Mouse (Mus musculus): ENCODE data around the gene Sgk2. TPM values are rescaled to one million over a fixed set of nuclear protein-coding genes. Genes with fewer than 3 reads are reported as not detected.
A peak's percentile ranks its signal among the peaks of the same experiment; 100 is the strongest.

Gene Sgk2
- polyA plus RNA-seq, 1 experiment from 2014 or later = 9.4 TPM

- Histone ChIP-seq H3K9ac (replicated peaks) (no peak overlapping the region), H3K36me3 (replicated peaks; ENCODE audit: insufficient read depth, low read length) (peaks cover 13% of the 10 kb centered on the region), H3K4me3 (ENCODE audit: low read depth, low read length) (no peak overlapping the region), H3K9me3 (ENCODE audit: low read length) (no peaks in the 10 kb centered on the region), H3K4me2 (ENCODE audit: low read depth, low read length) (no peak overlapping the region), H3K27me3 (ENCODE audit: insufficient read depth, low read length) (no peaks in the 10 kb centered on the region), H3K4me1 (ENCODE audit: insufficient read depth) (peaks cover 9% of the 10 kb centered on the region; the same call in 1 of the 2 replicates), H3K27ac (ENCODE audit: low read depth) (no peak overlapping the region)
- 69% methylated on average over 2 of the region's 2 CpGs for WGBS (ENCODE audit: insufficient replicate concordance)
- DNase-seq = no peak
- ATAC-seq = no peak
- TF ChIP-seq EP300 (IDR thresholded peaks at IDR 0.05; ENCODE audit: low read depth) (no peak), CTCF (IDR thresholded peaks at IDR 0.05; ENCODE audit: low read depth) (no peak)
Measured at GRCm38 (mm10) chr2:163049116-163049515, 62.0 kb downstream of the Sgk2 start.

- 62% methylated on average over 1 of the region's 1 CpGs for WGBS (ENCODE audit: insufficient replicate concordance)
- DNase-seq (no peak), ATAC-seq (no peak)
- no peak for TF ChIP-seq CTCF (IDR thresholded peaks at IDR 0.05; ENCODE audit: low read depth)
- TF ChIP-seq EP300 (IDR thresholded peaks at IDR 0.05; ENCODE audit: low read depth) = no peak
- Histone ChIP-seq H3K9me3 (ENCODE audit: low read length) (no peaks in the 10 kb centered on the region), H3K27ac (ENCODE audit: low read depth) (no peak overlapping the region), H3K36me3 (replicated peaks; ENCODE audit: insufficient read depth, low read length) (no peaks in the 10 kb centered on the region), H3K4me3 (ENCODE audit: low read depth, low read length) (no peak overlapping the region), H3K4me1 (ENCODE audit: insufficient read depth) (peaks cover 29% of the 10 kb centered on the region), H3K9ac (replicated peaks) (no peak overlapping the region), H3K4me2 (ENCODE audit: low read depth, low read length) (no peak overlapping the region), H3K27me3 (ENCODE audit: insufficient read depth, low read length) (no peaks in the 10 kb centered on the region)
Measured at GRCm38 (mm10) chr2:163051691-163052090, 64.6 kb downstream of the Sgk2 start.

GRCm38 (mm10) chr2:163052101-163052500, 65.0 kb downstream of the Sgk2 start:
- DNase-seq (no peak), ATAC-seq (no peak)
- no peaks in the 10 kb centered on the region for H3K36me3 ChIP-seq (replicated peaks; ENCODE audit: insufficient read depth, low read length)
- H3K27ac ChIP-seq (ENCODE audit: low read depth) = no peak overlapping the region
- no peak overlapping the region for H3K4me3 ChIP-seq (ENCODE audit: low read depth, low read length)
- H3K27me3 ChIP-seq (ENCODE audit: insufficient read depth, low read length) = no peaks in the 10 kb centered on the region
- no peaks in the 10 kb centered on the region for H3K9me3 ChIP-seq (ENCODE audit: low read length)
- no peak overlapping the region for H3K4me2 ChIP-seq (ENCODE audit: low read depth, low read length)
- WGBS (ENCODE audit: insufficient replicate concordance) = 53% methylated on average over 4 of the region's 4 CpGs
- H3K4me1 ChIP-seq (ENCODE audit: insufficient read depth) = peaks cover 33% of the 10 kb centered on the region
- H3K9ac ChIP-seq (replicated peaks) = no peak overlapping the region
- TF ChIP-seq CTCF (IDR thresholded peaks at IDR 0.05; ENCODE audit: low read depth) (no peak), EP300 (IDR thresholded peaks at IDR 0.05; ENCODE audit: low read depth) (no peak)

GRCm38 (mm10) chr2:163052826-163053225, 65.7 kb downstream of the Sgk2 start:
- WGBS (ENCODE audit: insufficient replicate concordance) = 76% methylated on average over 4 of the region's 4 CpGs
- no peak for TF ChIP-seq CTCF (IDR thresholded peaks at IDR 0.05; ENCODE audit: low read depth)
- no peak for TF ChIP-seq EP300 (IDR thresholded peaks at IDR 0.05; ENCODE audit: low read depth)
- ATAC-seq (no peak), DNase-seq (no peak)
- peaks cover 38% of the 10 kb centered on the region for H3K4me1 ChIP-seq (ENCODE audit: insufficient read depth)
- no peaks in the 10 kb centered on the region for H3K27me3 ChIP-seq (ENCODE audit: insufficient read depth, low read length)
- H3K4me3 ChIP-seq (ENCODE audit: low read depth, low read length) = no peak overlapping the region
- H3K36me3 ChIP-seq (replicated peaks; ENCODE audit: insufficient read depth, low read length) = no peaks in the 10 kb centered on the region
- H3K9ac ChIP-seq (replicated peaks) = no peak overlapping the region
- no peak overlapping the region for H3K4me2 ChIP-seq (ENCODE audit: low read depth, low read length)
- H3K9me3 ChIP-seq (ENCODE audit: low read length) = no peaks in the 10 kb centered on the region
- H3K27ac ChIP-seq (ENCODE audit: low read depth) = no peak overlapping the region

GRCm38 (mm10) chr2:163054335-163054840, 67.3 kb downstream of the Sgk2 start, which contains the start of gene Mybl2:
TSS of gene Mybl2 (plus strand) at chr2:163054687.
- H3K27ac ChIP-seq (ENCODE audit: low read depth) = peak within 1 kb of the TSS; percentile 71
- WGBS (ENCODE audit: insufficient replicate concordance) = under 1% methylated on average over 47 of the region's 48 CpGs
- ATAC-seq (peak; percentile 99), DNase-seq (peak; percentile 97)
- TF ChIP-seq EP300 (IDR thresholded peaks at IDR 0.05; ENCODE audit: low read depth) (no peak), CTCF (IDR thresholded peaks at IDR 0.05; ENCODE audit: low read depth) (no peak)
- no peaks in the 10 kb centered on the region for H3K36me3 ChIP-seq (replicated peaks; ENCODE audit: insufficient read depth, low read length)
- no peaks in the 10 kb centered on the region for H3K9me3 ChIP-seq (ENCODE audit: low read length)
- H3K4me2 ChIP-seq (ENCODE audit: low read depth, low read length) = peak within 1 kb of the TSS; percentile 99
- peaks cover 37% of the 10 kb centered on the region for H3K4me1 ChIP-seq (ENCODE audit: insufficient read depth)
- peak within 1 kb of the TSS; percentile 76 for H3K4me3 ChIP-seq (ENCODE audit: low read depth, low read length)
- H3K9ac ChIP-seq (replicated peaks) = peak within 1 kb of the TSS; percentile 74
- H3K27me3 ChIP-seq (ENCODE audit: insufficient read depth, low read length) = no peaks in the 10 kb centered on the region

GRCm38 (mm10) chr2:163054891-163055494, 67.9 kb downstream of the Sgk2 start:
- peak; percentile 32 for ATAC-seq
- H3K9me3 ChIP-seq (ENCODE audit: low read length) = no peaks in the 10 kb centered on the region
- H3K36me3 ChIP-seq (replicated peaks; ENCODE audit: insufficient read depth, low read length) = no peaks in the 10 kb centered on the region
- peak; percentile 53 for DNase-seq
- H3K27me3 ChIP-seq (ENCODE audit: insufficient read depth, low read length) = no peaks in the 10 kb centered on the region
- peak overlapping the region; percentile 76 for H3K4me3 ChIP-seq (ENCODE audit: low read depth, low read length)
- peak overlapping the region; percentile 74 for H3K9ac ChIP-seq (replicated peaks)
- peaks cover 37% of the 10 kb centered on the region for H3K4me1 ChIP-seq (ENCODE audit: insufficient read depth)
- WGBS (ENCODE audit: insufficient replicate concordance) = 2% methylated on average over 38 of the region's 38 CpGs
- H3K4me2 ChIP-seq (ENCODE audit: low read depth, low read length) = peak overlapping the region; percentile 99
- H3K27ac ChIP-seq (ENCODE audit: low read depth) = peak overlapping the region; percentile 71
- TF ChIP-seq CTCF (IDR thresholded peaks at IDR 0.05; ENCODE audit: low read depth) (no peak), EP300 (IDR thresholded peaks at IDR 0.05; ENCODE audit: low read depth) (no peak)
